Mouse (Mus musculus) frontal cortex, adult (tissue): ENCODE results near the gene Slc25a44.
"Not testable (repeated sequence)": the region's sequence is repeated elsewhere in the genome, so short reads cannot be mapped to it uniquely, and the experiment has no call there.

Source experiments
- ATAC-seq: cut with Nextera tagmentation; 2 replicates; pipeline ENCODE4 v1.9.2; 2017; ENCODE audit warnings: mild to moderate bottlenecking, moderate library complexity, mixed read lengths; ENCODE audit not compliant: low TSS enrichment

Slc25a44 gene

GRCm38 (mm10) chr3:88450379-88451131 lies 25.6 kb upstream of the Slc25a44 start:
- ATAC-seq = no peak

- ATAC-seq = no peak
These were observed 24.6 kb upstream of the Slc25a44 start for GRCm38 (mm10) chr3:88449395-88450023.

GRCm38 (mm10) chr3:88448443-88448842 lies 23.5 kb upstream of the Slc25a44 start:
- no peak for ATAC-seq

DNA sequence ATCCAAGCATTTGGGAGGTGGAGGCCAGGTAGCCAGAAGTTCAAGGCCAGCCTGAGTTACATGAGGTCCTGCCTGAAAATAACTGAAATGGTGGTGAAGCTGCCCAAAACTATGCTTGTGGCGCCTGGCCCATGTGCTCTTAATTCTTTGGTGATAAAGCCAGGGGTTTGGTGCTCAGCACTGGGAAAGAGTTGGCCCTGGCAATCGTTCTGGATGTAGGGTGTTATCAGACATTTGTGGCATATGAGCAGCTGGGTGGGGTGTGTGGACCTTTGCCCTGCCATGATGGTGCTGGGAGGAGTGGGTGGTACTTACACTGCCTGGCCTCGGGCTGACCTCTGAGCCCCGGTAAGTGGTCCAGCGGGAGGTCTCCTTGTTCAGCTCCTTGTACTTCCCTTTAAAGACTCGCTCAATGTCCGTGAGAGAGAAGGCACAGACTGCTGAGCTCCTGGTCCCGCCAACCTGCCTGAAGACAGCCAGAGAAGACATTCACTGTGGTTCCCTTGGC lies 22.8 kb upstream of the Slc25a44 start:
- ATAC-seq = no peak

GRCm38 (mm10) chr3:88446471-88447123 lies 21.7 kb upstream of the Slc25a44 start:
- ATAC-seq = no peak

DNA sequence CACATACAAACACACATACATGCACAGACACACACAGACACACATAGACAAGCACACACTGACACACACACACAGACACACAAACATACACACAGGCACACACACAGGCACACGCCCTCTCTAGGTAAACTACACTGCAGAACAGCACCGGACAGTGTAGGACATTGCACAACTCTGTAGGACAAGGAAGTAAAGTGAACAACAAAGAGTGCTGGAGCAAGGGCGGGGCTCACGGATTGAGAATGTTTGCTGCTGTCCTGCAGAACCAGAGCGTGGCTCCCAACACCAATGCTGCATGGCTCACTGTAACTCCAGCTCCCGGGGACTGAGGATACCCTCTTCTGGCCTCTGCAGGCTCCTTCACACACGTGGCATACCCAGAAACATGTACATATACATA lies 17.9 kb upstream of the Slc25a44 start:
- ATAC-seq = no peak

DNA sequence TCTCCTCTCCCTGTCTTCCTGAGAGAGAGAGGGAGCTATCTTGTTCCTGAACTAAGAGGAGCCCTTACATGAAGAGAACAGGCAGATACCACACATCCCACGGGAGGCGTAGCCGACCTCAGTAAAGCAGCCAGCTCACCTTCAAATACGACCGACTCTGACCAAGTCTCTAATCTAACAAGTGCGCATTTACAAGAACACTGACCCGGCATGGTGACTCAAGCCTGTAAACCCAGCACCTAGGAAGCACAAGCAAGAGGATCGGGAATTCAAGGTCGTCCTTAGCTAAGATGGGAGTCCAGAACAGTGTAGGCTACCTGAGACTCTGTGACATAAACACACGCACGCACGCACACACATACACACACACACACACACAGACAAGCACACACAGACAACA lies 17.5 kb upstream of the Slc25a44 start:
- ATAC-seq = no peak

GRCm38 (mm10) chr3:88440500-88441381 lies 15.8 kb upstream of the Slc25a44 start:
- peak; percentile 50 for ATAC-seq

- no peak for ATAC-seq
These were observed 14.6 kb upstream of the Slc25a44 start for GRCm38 (mm10) chr3:88439582-88439981.

DNA sequence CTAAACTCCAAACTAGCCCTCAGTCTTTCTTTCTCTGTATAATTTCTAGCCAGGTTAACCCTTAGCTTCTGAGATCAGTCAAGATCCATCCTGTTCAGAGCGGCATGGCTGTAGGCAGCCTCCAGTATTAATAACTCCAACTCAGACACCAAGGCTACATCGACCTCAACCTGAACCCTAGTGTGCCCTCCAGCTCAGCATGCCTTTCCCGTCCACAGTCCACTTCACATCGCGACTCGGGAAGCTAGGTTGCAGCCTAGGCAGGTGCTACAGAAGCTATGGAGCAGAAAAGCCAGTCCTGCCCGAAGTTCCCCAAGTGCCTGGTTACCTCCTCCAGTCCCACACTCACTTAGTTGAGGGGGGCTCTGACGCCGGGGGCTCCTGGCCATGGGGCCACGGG lies 12.5 kb upstream of the Slc25a44 start:
- ATAC-seq = no peak

GRCm38 (mm10) chr3:88436395-88437201 lies 11.7 kb upstream of the Slc25a44 start:
- peak; percentile 24; the same call in 1 of the 2 replicates for ATAC-seq

DNA sequence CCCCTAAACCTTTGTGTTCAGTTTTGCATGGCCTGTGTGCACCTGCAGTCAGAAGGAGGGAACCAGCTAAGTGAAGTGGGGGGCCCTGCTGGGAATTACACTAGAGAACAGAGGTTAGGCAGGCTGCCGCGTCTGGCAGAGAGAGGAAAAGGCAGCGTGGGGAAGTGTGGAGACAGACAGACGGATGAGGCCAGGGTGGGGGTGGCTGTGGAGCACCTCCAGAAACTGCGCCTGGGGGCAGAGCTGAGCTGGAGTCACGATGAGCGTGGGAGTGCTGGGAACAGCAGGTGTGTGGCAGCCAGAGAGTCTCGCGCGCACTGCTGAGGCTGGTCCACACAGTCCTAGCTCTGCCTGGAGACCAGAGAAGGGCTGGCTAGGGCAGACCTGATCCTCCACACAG lies 10.6 kb upstream of the Slc25a44 start:
- ATAC-seq = peak; percentile 85

GRCm38 (mm10) chr3:88428639-88429038 lies 3.7 kb upstream of the Slc25a44 start:
- ATAC-seq = not testable (repeated sequence)

DNA sequence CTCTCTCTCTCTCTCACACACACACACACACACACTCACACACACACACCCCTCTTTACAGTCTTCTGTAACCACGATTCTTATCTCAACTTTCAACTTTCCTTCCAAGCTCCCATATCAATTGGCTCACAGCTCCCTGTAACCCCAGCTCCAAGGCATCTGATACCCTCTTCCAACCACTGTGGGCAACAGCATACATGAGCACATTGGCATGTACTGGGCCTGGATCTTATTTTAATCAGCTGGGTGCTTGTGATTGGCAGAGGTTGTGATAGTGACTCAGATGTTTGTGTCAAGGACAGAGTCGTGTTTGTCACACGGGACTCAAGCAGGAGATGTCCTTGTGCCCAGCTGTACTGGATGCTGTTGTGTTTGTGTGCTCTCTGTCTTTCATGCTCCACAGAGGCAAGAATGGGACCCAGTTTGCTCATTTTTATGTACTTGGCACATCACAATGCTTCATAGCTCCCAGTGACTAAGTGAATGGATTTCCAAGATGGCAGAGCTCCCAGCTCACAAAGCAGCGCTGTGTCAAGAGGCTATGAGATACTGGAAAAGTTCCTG lies 2.5 kb upstream of the Slc25a44 start:
- ATAC-seq = no peak

GRCm38 (mm10) chr3:88425708-88426420 lies 925 bp upstream of the Slc25a44 start:
- no peak for ATAC-seq

DNA sequence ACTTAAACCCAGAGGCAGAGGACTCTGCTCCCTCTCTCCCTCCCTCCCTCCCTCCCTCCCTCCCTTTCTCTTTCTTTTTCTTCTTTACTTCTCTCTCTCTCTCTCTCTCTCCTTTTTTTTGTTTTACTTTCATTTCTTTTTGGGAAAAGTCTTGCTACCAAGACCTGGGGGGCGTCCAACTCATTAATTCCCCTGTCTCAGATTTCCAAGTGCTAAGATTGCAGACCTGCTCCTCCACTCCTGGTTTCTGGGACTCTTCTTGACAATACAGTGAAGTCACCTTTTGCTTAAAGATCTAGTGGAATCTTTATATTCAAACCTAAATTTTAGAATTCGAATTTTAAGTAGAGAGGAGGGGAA lies 371 bp upstream of the Slc25a44 start:
- no peak for ATAC-seq

- ATAC-seq = peak; percentile 54
These were observed 2.8 kb downstream of the Slc25a44 start for GRCm38 (mm10) chr3:88422020-88422720.

GRCm38 (mm10) chr3:88420771-88421170 lies 4.2 kb downstream of the Slc25a44 start:
- ATAC-seq = no peak

- no peak for ATAC-seq
These were observed 6.9 kb downstream of the Slc25a44 start for GRCm38 (mm10) chr3:88418016-88418415.
